Mouse (Mus musculus): ENCODE data around the gene Tmem39b. TPM values are rescaled to one million over a fixed set of nuclear protein-coding genes. Genes with fewer than 3 reads are reported as not detected.

Gene Tmem39b
- polyA plus RNA-seq, 3 experiments from 2014 or later = 8.3 to 16.1 (median 12.8) TPM

Other genes with a start within 250 kb of the Tmem39b start
- 10 to 100 TPM; 20.2 to 33.8 (median 28.8) TPM for gene Bsdc1, start 235.3 kb downstream of the Tmem39b start, polyA plus RNA-seq (2017; shearing (Covaris generic))
- not detected for gene Tssk3, start 205.8 kb downstream of the Tmem39b start, polyA plus RNA-seq (2017; shearing (Covaris generic))
- not detected for gene Fam229a, start 205.6 kb downstream of the Tmem39b start, polyA plus RNA-seq (2017; shearing (Covaris generic))
- gene Marcksl1, start 183.3 kb downstream of the Tmem39b start, polyA plus RNA-seq (2017; shearing (Covaris generic)) = 1 to 10 TPM; 2.7 to 4.9 (median 4.4) TPM
- gene Hdac1, start 154.1 kb downstream of the Tmem39b start, polyA plus RNA-seq (2017; shearing (Covaris generic)) = 100 to 1,000 TPM; 256 to 267 (median 261) TPM
- 1,000 to 10,000 TPM; 1,449 to 1,788 (median 1,727) TPM for gene Lck, start 123.2 kb downstream of the Tmem39b start, polyA plus RNA-seq (2017; shearing (Covaris generic))
- under 1 TPM in 2 of 3 experiments, not detected in 1; 0.97 to 0.98 TPM for gene Fam167b, start 118.3 kb downstream of the Tmem39b start, polyA plus RNA-seq (2017; shearing (Covaris generic))
- 100 to 1,000 TPM; 335 to 403 (median 335) TPM for gene Eif3i, start 96.2 kb downstream of the Tmem39b start, polyA plus RNA-seq (2017; shearing (Covaris generic))
- gene Tmem234, start 96.2 kb downstream of the Tmem39b start, polyA plus RNA-seq (2017; shearing (Covaris generic)) = 100 to 1,000 TPM; 283 to 327 (median 313) TPM
- 1 to 10 TPM; 2.1 to 5.3 (median 4.3) TPM for gene Dcdc2b, start 82.6 kb downstream of the Tmem39b start, polyA plus RNA-seq (2017; shearing (Covaris generic))
- gene Iqcc, start 77.7 kb downstream of the Tmem39b start, polyA plus RNA-seq (2017; shearing (Covaris generic)) = 10 to 100 TPM; 45.5 to 63.3 (median 53.1) TPM
- 10 to 100 TPM; 30.5 to 54.0 (median 35.4) TPM for gene Ccdc28b, start 72.9 kb downstream of the Tmem39b start, polyA plus RNA-seq (2017; shearing (Covaris generic))
- 10 to 100 TPM; 17.1 to 26.8 (median 21.4) TPM for gene Txlna, start 55.8 kb downstream of the Tmem39b start, polyA plus RNA-seq (2017; shearing (Covaris generic))
- 10 to 100 TPM in 1 of 3 experiments, 1 to 10 TPM in 2; 8.6 to 11.6 (median 9.9) TPM for gene Kpna6, start 24.1 kb downstream of the Tmem39b start, polyA plus RNA-seq (2017; shearing (Covaris generic))
- 10 to 100 TPM; 35.0 to 40.3 (median 39.9) TPM for gene Khdrbs1, start 45.5 kb upstream of the Tmem39b start, polyA plus RNA-seq (2017; shearing (Covaris generic))
- 1,000 to 10,000 TPM; 1,860 to 2,586 (median 2,027) TPM for gene Ptp4a2, start 114.4 kb upstream of the Tmem39b start, polyA plus RNA-seq (2017; shearing (Covaris generic))
- not detected for gene Spocd1, start 232.4 kb upstream of the Tmem39b start, polyA plus RNA-seq (2017; shearing (Covaris generic))